In the genomic region with DNA sequence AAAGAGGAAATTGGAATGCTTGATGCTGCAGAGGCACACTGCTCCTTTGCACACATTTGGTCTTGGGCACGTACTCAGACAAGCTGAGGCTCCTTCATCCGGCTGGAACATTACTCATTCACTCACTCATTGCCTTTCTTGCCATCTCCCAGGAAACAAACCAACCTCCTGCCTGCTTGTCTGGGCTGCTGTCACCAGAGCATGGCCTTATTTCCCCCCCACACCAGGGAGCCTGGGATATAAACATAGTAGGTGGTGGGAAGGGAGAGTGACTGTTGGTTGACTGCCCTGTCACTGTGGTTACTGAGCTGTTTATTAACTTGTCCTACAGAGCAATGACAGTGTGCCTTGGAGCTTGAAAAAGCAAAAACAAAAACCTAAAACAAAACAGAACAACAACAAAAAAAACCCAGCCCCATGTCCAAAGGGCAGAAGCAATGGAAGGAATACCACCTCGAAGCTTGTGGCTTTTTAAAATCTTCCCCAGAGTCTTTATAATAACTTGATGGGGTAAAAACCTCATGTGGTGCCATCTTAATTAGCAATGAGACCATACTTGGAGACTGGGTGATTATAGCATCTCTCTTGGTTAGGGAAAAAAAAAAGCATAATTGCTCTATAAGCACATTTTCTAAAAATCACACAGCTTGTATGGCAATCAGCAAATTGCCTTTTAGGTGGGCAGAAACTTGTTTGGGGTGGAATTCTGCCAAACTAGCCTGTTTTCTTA, we compare ENCODE assay signal across 9 mouse cellular contexts. TPM values are rescaled to one million over a fixed set of nuclear protein-coding genes. Genes with fewer than 3 reads are reported as not detected.
DNase-seq lines count a peak whose midpoint lies in the region; ATAC-seq and TF ChIP-seq lines count a peak whose summit lies in the region.
"Had no signal": no experiment of that assay in that cellular context is flagged by ENCODE, and none has a peak within 500 bp of the region (broad histone marks: within the 10 kb centered on the region; RNA-seq: fewer than 3 reads in every experiment).

No protein-coding gene starts in this region.

- no peaks in the 10 kb centered on the region for H3K9me3 ChIP-seq in hindbrain, postnatal 0 days (ENCODE audit: low read length)
- no peaks in the 10 kb centered on the region for H3K9me3 ChIP-seq in lung, embryonic 16.5 days (ENCODE audit: control insufficient read depth, low read length)
- H3K9me3 ChIP-seq: limb, embryonic 15.5 days had no signal

- DNase-seq in layer of hippocampus, adult 11-12 months (ENCODE audit: low spot score) = peak; percentile 39
- no peak for DNase-seq in layer of hippocampus, postnatal 25 days (ENCODE audit: extremely low spot score in 1 of 2, low spot score in 1 of 2)
- DNase-seq in brain, embryonic 18.5 days (ENCODE audit: low read depth, low spot score) = peak; percentile 28
- DNase-seq in hindbrain, postnatal 0 days (ENCODE audit: low spot score) = peak; percentile 67
- no peak for DNase-seq in adrenal gland, adult 2 months
- no peak for DNase-seq in cerebellum, adult 8-10 months
- DNase-seq in left cerebral cortex, adult 8-10 months (ENCODE audit: low spot score in 2 of 2) = no peak

- peak overlapping the region; percentile 8; the same call in 1 of the 2 replicates for H3K4me2 ChIP-seq in hindbrain, postnatal 0 days (ENCODE audit: low read depth, low read length)
- no peak overlapping the region for H3K4me2 ChIP-seq in lung, embryonic 16.5 days (ENCODE audit: low read depth, low read length)
- H3K4me2 ChIP-seq: limb, embryonic 15.5 days had no signal

- WGBS in hindbrain, postnatal 0 days = 9% methylated on average over 3 of the region's 3 CpGs
- 23% methylated on average over 3 of the region's 3 CpGs for WGBS in lung, embryonic 16.5 days

- H3K4me1 ChIP-seq in hindbrain, postnatal 0 days (ENCODE audit: insufficient read depth, low read length) = 0 out of 2 replicates have a peak, but pooled peaks cover 4% of the 10 kb centered on the region
- peaks cover 22% of the 10 kb centered on the region; the same call in 1 of the 2 replicates for H3K4me1 ChIP-seq in lung, embryonic 16.5 days (replicated peaks; ENCODE audit: control insufficient read depth, insufficient read depth, low read length)

- no peaks in the 10 kb centered on the region for H3K27me3 ChIP-seq in hindbrain, postnatal 0 days (ENCODE audit: insufficient read depth, low read length)
- H3K27me3 ChIP-seq in lung, embryonic 16.5 days (ENCODE audit: control insufficient read depth, insufficient read depth, low read depth, low read length) = no peaks in the 10 kb centered on the region
- H3K27me3 ChIP-seq: limb, embryonic 15.5 days had no signal

- no peak overlapping the region for H3K9ac ChIP-seq in hindbrain, postnatal 0 days (replicated peaks; ENCODE audit: low read length)
- H3K9ac ChIP-seq in lung, embryonic 16.5 days (ENCODE audit: low read length) = no peak overlapping the region
- H3K9ac ChIP-seq: limb, embryonic 15.5 days had no signal

- H3K36me3 ChIP-seq in hindbrain, postnatal 0 days (ENCODE audit: insufficient read depth, low read length) = no peaks in the 10 kb centered on the region
- H3K36me3 ChIP-seq in lung, embryonic 16.5 days (ENCODE audit: control insufficient read depth, insufficient read depth, low read length) = no peaks in the 10 kb centered on the region
- H3K36me3 ChIP-seq: limb, embryonic 15.5 days had no signal

- no peak overlapping the region for H3K4me3 ChIP-seq in hindbrain, postnatal 0 days (ENCODE audit: low read length)
- H3K4me3 ChIP-seq in lung, embryonic 16.5 days (ENCODE audit: low read length) = no peak overlapping the region
- H3K4me3 ChIP-seq: limb, embryonic 15.5 days had no signal

- peak overlapping the region; percentile 45 for H3K27ac ChIP-seq in hindbrain, postnatal 0 days
- peak overlapping the region; percentile 56 for H3K27ac ChIP-seq in lung, embryonic 16.5 days (ENCODE audit: low read length)

- ATAC-seq in hindbrain, postnatal 0 days = peak; percentile 86
- peak; percentile 86 for ATAC-seq in lung, embryonic 16.5 days (ENCODE audit: low read depth)

- TF ChIP-seq CTCF in hindbrain, postnatal 0 days (IDR thresholded peaks at IDR 0.05; ENCODE audit: low read depth) = no peak

RNA-seq across cellular contexts. Expression of a gene that starts 9.5 kb away (rescaled TPM):
- total RNA-seq in layer of hippocampus, postnatal 25 days (2021) = not detected
- 0.26 TPM in 1 of 2 replicates, not detected in the other for total RNA-seq in hindbrain, postnatal 0 days (2014; rRNA removed)
- polyA plus RNA-seq in hindbrain, postnatal 0 days (2015; fragmentation: Nextera tagmentation; extraction: Ambion mirVana) = not detected in 2 replicates
- polyA plus RNA-seq in lung, embryonic 16.5 days (2015; fragmentation: Nextera tagmentation; extraction: Ambion mirVana) = 0.11 and 0.47 TPM in 2 replicates
- under 1 TPM; 0.41 to 0.63 TPM for total RNA-seq in adrenal gland, adult 2 months (2021)
- polyA plus RNA-seq in adrenal gland, adult 2 months (2012; rRNA removed) = not detected in 2 replicates
- total RNA-seq in left cerebral cortex, adult 8-10 months (2022) = not detected

RNA-seq across cellular contexts. Expression of a gene that starts 13.1 kb away (rescaled TPM):
- 10 to 100 TPM; 58.4 to 58.7 TPM for total RNA-seq in layer of hippocampus, postnatal 25 days (2021)
- total RNA-seq in hindbrain, postnatal 0 days (2014; rRNA removed) = 56.4 and 58.8 TPM in 2 replicates
- polyA plus RNA-seq in hindbrain, postnatal 0 days (2015; fragmentation: Nextera tagmentation; extraction: Ambion mirVana) = 123 and 131 TPM in 2 replicates
- 163 and 165 TPM in 2 replicates for polyA plus RNA-seq in lung, embryonic 16.5 days (2015; fragmentation: Nextera tagmentation; extraction: Ambion mirVana)
- 10 to 100 TPM; 40.5 to 58.2 TPM for total RNA-seq in adrenal gland, adult 2 months (2021)
- polyA plus RNA-seq in adrenal gland, adult 2 months (2012; rRNA removed) = 3.4 and 3.8 TPM in 2 replicates
- 10 to 100 TPM; 65.4 to 69.3 (median 68.7) TPM for total RNA-seq in left cerebral cortex, adult 8-10 months (2022)

Comparison
In these comparisons a context has a peak if more than half of its experiments do, and no peak if none do; other contexts are left out.
1. DNase-seq: peak in layer of hippocampus, adult 11-12 months (single experiment), brain, embryonic 18.5 days (single experiment) and hindbrain, postnatal 0 days (single experiment); none in layer of hippocampus, postnatal 25 days (0 of 2), adrenal gland, adult 2 months (single experiment), cerebellum, adult 8-10 months (single experiment) and left cerebral cortex, adult 8-10 months (0 of 2).